Mouse (Mus musculus): ENCODE measurements around the gene Cd276.

DNA sequence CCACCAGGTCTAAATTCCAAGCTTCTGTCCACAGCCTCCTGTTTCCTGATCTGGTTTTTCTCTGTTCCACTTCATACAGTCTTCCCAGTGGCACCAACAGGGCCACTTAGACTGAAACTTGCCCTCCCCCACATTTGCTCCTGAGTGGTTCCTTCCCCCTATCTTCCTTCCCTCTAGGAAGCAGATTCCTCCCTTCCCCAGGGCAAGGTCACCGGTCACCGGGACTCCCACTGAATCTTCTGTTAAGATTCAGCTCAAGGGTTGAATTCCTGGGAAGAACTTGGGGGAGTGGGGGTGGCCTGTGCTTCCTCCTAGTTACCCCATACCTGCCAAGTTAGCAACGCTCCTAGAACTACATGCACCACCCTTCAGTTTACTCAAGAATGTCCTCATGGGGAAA is 68.2 kb downstream of the Cd276 start:
- TF ChIP-seq MAFK (IDR thresholded peaks at IDR 0.05; ENCODE audit: insufficient read depth, low read depth, low read length) (no peak), ZNF384 (IDR thresholded peaks at IDR 0.05; ENCODE audit: low read depth, low read length) (no peak), HCFC1 (IDR thresholded peaks at IDR 0.05; ENCODE audit: borderline replicate concordance, insufficient read depth, low read length) (no peak), ZC3H11A (IDR thresholded peaks at IDR 0.05; ENCODE audit: borderline replicate concordance, low read depth, low read length) (no peak), CHD2 (IDR thresholded peaks at IDR 0.05; ENCODE audit: low read depth, low read length) (no peak)

All from ES-E14 (cell line).